Mouse (Mus musculus) brain, embryonic 14.5 days (tissue): ENCODE data around the gene Fkbp5. TPM values are rescaled to one million over a fixed set of nuclear protein-coding genes. Genes with fewer than 3 reads are reported as not detected.
"Not testable (repeated sequence)": the region's sequence is repeated elsewhere in the genome, so short reads cannot be mapped to it uniquely, and the experiment has no call there.

Experiments used
- DNase-seq: peaks from one replicate; pipeline ENCODE4 v3.0.0-alpha.2; 2011; ENCODE audit warnings: low read depth
- CTCF ChIP-seq: fragments of 200-500 bp; IDR thresholded peaks from 2 replicates; pipeline ENCODE4 v1.5.1; 2012; ENCODE audit warnings: inconsistent platforms, mild to moderate bottlenecking, moderate library complexity, borderline replicate concordance; ENCODE audit not compliant: insufficient read depth, insufficient read length; ENCODE audit errors: extremely low read depth
- POLR2A ChIP-seq: fragments of 200-500 bp; IDR thresholded peaks from 2 replicates; pipeline ENCODE4 v1.6.1; 2012; ENCODE audit warnings: mild to moderate bottlenecking, inconsistent platforms, borderline replicate concordance; ENCODE audit not compliant: poor library complexity, insufficient read depth, insufficient read length, severe bottlenecking; ENCODE audit errors: extremely low read depth
- polyA plus RNA-seq: library from polyadenylated mRNA; depleted of rRNA; stranded (reverse); fragments of >200 nt; gene quantifications from 2 replicates; pipeline ENCODE4 v1.2.3, GENCODE M21; 2012; rRNA removed

The Fkbp5 gene
- 27.9 and 34.3 TPM in 2 replicates for polyA plus RNA-seq

DNA sequence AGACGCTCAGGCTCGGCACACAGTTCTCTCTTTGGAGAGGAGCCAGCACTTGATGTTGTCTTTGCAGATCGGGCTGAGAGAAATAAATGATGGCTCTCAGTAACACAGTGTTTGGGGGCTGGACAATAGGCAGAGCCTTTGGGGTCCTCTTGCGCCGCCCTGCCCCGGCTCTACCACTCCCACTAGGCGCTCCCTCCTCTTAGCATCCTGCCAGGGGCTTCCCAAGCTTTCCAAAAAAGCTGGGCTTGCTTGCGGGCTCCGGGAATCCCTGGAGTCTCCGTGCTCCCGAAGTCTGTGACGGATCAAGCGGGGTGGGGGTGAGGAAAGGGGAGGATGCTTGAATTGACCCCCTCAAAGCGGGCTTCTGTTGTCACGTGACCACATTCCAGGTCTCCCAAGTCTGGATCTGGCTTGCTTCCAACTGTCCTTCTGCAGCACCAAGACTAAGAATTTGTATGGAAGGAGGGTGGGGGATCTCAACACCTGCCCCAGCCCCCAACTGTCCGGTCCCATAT lies at the start of gene Fkbp5:
Gene Fkbp5 (minus strand): TSS at position 87 of the 515 bp plus-strand sequence.
- peak; percentile 90 for DNase-seq
- TF ChIP-seq CTCF, result no peak
- no peak for TF ChIP-seq POLR2A

DNA sequence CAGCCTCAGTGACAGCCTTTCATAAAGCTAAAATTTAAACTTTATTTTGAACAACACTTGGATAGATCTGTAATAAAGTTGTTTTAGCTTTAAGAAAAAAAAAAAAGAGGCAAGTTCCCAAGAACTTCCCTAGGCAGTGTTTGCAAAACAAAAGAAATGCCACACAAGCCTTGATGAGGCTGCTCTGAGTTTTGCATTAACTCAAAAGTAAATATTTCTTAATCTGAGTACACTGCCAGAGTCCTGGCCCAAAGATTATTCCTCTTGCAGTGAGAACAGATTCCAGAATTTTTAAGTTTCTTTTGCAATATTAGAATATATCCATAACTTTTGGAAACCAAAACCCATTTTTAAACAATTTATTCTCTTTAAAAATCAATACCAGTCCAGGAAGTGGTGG lies 47.9 kb upstream of the Fkbp5 start:
- TF ChIP-seq CTCF (no peak), POLR2A (no peak)
- no peak for DNase-seq

DNA sequence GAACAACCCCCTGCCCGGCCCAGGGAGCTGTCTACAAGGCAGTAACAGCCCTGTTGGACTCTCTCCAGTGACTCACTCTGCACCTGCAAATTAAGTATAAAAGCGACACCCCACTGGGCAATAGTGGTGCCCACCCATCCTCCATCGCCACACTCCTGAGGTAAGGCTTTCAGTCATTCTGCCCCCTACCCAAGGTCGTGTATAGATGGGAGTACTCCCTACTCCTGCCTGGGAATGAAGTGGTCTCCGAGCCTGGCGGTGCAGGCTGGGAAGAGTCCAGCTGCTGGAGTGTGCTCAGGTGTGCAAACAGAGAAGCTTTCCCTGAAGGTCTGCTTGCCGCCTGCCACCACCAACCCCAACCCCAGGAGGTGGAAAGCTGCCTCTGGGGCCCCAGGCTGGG lies 44.3 kb upstream of the Fkbp5 start:
- TF ChIP-seq POLR2A, result no peak
- no peak for TF ChIP-seq CTCF
- DNase-seq, result no peak

DNA sequence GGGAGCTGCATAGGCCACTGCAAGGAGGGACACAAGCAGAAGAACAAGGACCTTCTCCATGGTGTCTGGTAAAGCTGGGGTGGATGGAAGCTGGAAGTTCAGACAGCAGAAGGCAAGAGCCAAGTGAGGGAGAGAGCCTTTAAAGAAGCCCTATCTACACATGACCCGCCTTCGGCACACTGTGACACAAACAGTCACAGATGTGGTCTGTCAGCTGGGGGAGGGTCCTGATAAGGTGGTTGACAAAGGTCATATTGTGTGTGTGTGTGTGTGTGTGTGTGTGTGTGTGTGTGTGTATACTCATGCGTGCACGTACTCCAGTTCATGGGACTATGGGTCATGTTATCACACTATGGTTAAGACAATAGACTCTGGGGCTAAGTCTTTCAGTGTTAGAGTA lies 43.3 kb upstream of the Fkbp5 start, which contains the start of gene Clps:
Gene Clps (minus strand): TSS at position 169 of the 400 bp plus-strand sequence.
- no peak for DNase-seq
- TF ChIP-seq CTCF, result no peak
- no peak for TF ChIP-seq POLR2A

DNA sequence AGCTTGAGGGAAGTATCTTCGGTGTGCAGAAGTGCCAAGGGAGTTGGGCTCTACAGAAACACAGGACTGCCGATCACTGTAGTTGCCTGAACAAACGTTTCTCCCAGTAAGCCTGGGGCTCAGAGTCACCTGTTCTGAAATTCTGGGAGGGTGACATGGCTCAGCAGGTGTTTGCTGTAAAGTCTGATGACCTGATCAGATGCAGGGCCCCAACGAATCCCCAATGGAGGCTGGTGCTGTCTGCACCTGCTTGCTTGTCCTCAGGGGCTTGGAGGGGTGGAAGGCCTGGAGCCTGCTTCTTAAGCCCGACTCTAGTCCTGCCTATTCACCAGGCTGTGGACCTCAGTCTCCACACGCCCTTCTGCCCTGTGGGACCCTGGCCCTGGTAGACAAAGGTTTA lies 40.4 kb upstream of the Fkbp5 start:
- TF ChIP-seq POLR2A, result no peak
- no peak for TF ChIP-seq CTCF
- no peak for DNase-seq

DNA sequence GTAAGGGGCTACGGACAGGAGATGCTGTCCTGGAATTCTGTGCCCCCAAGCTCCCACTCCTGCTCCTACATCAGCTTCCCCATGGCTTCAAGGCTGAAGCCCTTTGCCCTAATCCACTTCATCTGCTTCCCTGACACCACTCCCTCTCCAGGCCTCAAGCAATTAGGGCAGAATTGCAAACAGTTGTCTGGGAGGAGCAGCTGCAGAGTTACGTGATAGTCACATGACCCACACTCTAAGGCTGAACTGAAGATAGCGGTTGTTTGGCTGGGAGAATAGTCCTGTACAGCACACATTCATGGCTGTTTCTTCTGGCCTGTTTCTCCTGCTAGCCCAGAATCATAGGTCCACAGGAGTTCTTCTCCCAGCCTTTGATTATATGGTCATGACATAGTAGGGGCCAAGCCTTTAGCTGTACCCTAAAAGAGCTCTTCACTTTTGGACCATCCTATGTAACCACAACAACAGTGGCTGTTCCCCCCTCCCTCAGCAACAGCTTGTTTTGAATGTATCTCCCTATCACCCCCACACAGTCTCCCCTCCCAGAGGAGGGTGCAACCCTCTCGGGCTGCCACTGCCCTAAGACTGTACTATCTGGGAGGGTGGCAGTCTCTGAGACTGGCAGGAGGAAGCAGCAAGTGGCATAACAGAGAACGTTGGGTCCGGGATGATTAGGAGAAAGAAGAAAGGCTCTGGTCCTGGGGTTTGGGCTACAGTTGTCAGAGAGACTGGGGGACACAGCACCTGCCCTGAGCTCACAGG lies 39.5 kb upstream of the Fkbp5 start:
- peak; percentile 79 for DNase-seq
- no peak for TF ChIP-seq CTCF
- TF ChIP-seq POLR2A, result no peak

DNA sequence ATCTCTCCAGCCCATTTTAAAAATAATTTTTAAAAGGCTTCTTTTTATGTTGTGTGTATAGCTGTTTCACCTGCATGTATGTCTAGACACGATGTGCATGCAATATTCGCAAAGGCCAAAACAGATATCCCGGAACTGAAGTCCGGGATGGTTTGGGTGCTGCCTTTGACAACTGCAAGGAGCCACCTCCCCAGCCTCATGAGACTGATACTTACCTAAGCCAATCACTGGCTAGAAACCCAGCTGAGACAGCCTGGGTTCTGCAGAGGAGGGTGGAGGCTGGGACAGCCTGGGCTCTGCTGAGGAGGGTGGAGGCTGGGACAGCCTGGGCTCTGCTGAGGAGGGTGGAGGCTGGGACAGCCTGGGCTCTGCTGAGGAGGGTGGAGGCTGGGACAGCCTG lies 36.7 kb upstream of the Fkbp5 start:
- DNase-seq, result not testable (repeated sequence)

DNA sequence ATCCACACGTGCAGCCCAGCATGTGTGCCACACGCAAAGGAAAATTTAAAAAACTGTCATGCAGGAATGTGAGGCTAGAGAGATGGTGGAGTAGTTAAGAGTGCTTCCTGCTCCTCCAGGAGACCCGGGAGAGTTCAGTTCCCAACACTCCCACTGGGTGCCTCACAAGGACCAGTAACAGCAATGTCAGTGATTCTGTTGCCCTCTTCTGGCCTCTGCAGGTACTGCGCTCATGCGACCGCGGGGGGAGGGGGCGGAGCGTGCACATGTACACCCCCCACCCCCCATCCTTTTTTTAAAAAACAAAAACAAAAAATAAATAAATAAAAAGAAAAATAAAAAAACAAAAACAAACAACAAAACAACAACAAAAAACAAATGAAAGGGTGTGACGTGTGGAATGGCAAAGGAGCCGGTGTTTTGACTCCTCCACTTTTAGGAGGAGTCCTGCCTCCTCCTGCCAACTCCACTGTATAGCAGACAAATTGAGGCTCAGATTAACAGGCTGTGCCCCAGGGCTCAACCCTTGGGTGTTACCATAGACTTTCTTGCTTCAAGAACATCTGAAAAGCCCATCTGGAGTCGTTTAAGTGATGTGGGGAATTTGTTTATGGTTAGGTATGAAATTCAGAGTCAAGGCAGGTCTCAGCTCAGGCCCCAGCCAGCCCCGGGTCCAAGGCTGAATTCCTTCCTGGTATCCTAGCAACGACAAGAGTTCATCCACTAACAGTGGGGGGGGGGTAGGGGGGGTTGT lies 35.9 kb upstream of the Fkbp5 start:
- TF ChIP-seq POLR2A (no peak), CTCF (peak; percentile 87)
- DNase-seq, result peak; percentile 69

DNA sequence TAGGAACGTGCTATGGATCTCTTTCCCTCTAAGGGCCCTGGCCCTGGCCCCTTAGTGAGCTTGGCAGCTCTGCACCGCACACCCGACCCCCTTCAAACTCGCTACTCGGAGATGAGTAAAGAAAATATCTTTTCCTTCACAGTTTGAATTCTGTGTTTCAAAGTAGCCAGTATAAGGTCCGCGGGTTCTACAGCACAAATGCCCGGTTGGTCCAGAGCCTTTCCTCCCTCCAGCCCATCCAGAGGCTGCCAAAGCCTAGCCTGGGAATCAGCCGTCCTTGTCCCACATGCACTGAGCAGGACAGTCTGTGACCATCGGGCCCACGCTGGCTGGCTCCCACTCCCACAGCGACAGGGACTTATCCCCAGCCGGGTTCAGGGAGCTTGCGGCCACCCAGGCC lies 31.8 kb upstream of the Fkbp5 start, which contains the start of gene Clpsl2:
Gene Clpsl2 (plus strand): TSS at position 301 of the 400 bp plus-strand sequence.
- TF ChIP-seq POLR2A (no peak), CTCF (no peak)
- DNase-seq, result no peak

DNA sequence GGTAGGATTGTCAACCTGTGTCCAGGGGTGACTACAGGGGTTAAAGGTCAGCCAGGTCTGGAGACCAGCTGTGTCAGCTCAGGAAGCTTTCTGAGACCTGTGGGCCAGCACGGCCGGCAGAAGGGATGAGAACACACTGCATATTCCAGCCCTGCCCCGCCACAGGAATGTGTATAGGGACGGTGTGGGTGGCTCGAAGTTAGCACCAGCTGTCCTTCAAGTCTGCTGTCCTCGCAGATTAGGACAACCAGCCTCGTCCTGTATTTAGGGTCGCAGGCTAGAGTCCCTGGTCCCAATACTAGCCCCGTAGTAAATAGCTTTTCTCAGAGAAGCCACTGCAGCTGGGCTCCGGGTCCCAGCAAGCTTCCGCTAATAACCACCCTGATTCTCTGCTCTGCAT lies 31.2 kb upstream of the Fkbp5 start:
- no peak for DNase-seq
- TF ChIP-seq POLR2A (no peak), CTCF (no peak)

DNA sequence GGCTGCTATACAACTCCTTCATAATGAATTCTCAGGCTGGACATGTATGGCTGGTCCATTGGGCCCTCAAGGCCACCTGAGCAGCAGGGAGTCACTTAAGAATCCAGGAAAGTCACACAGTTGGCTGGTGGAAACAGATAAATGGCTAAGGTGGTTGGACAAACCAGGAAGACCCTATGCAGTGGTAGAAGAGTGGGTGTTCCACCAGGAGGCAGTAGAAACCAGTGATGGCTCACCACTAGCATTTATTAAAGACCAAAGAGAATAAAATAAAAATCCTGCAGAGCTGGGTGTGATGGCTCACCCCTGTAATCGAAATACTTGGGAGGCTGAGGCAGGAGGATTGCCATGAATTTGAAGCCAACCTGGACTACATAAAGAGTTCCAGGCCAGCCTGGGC lies 29.6 kb upstream of the Fkbp5 start:
- DNase-seq, result no peak
- TF ChIP-seq CTCF (no peak), POLR2A (no peak)

DNA sequence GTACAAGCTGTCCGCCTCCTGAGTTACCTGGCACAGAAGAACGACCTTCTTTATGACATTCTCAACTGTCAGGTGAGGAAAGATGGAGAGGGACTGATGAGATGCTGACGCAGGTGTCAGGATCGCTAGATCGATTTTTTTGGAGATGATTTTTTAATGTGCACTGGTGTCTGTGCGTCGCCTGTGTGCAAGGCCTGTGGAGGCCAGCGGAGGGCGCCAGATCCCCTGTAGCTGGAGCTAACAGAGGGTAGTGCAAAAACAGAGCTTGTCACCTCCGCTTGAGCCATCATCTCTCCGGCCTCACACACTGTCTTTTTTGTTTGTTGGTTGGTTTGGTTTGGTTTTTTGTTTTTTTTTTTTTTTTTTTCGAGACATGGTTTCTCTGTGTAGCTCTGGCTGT lies 20.6 kb upstream of the Fkbp5 start:
- DNase-seq, result no peak
- TF ChIP-seq CTCF, result no peak

DNA sequence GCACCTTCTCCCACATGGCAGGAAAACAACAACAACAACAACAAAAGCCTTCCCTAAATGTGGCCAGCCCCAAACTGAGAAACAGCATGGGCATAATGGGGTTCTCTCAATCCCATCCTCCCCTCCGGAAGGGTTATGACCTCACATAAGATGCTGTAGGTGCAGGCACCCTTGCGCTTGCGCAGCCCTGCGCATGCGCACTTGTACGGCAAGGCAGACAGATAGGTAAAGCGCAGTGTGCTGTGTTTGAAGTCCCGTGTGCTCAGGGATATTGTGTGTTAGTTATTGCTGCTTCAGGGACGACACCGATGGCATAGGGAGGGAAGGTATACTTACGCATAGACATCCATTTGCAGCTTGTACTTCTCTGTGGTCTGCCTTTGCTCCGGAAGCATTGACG lies 16.0 kb upstream of the Fkbp5 start:
- no peak for DNase-seq
- TF ChIP-seq POLR2A (no peak), CTCF (no peak)

DNA sequence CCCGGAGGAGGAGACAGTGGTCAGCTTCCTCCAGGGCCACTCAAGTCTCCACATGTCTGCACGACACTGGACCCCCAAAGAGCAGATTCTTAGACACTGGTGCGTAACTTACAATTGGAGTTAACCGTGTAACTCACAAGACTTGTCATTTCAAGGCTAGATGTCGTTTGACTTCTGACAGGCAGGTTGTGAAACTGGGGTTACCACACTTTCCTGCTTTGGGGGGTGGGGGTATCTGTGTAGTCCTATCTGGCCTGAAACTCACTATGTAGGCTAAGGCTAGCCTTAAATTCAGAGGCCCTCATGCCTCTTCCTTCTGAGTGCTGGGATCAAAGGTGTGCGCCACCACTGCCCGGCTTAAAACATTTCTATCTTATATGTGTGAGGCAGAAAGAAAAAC lies 15.2 kb upstream of the Fkbp5 start:
- TF ChIP-seq POLR2A (no peak), CTCF (no peak)
- no peak for DNase-seq

DNA sequence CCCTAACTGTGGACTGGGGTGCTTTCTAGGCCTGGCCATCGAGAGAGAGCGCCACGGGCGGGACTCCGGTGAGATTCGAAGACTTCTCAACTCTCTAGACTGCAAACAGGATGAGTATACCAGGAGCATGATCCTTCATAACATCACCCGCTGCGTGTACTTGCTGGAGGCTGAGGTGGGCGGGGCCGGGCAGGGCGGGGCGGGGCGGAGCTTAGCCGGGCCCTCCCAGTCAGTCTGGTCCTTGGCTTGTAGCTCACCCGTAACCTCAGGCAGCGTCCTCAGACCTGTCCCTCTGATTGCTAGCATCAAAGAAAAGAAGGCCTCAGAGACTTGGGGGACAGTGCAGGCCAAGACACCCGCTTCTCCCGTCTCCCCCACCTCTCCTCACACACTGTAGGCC lies 14.6 kb upstream of the Fkbp5 start:
- DNase-seq, result peak; percentile 21
- TF ChIP-seq POLR2A, result no peak
- no peak for TF ChIP-seq CTCF
